Mouse (Mus musculus): ENCODE results near the gene Odaph. TPM values are rescaled to one million over a fixed set of nuclear protein-coding genes. Genes with fewer than 3 reads are reported as not detected.
"Not testable (repeated sequence)": the region's sequence is repeated elsewhere in the genome, so short reads cannot be mapped to it uniquely, and the experiment has no call there.

Gene Odaph
- not detected in 2 replicates for polyA plus RNA-seq (2014; fragmentation: Nextera tagmentation; extraction: Ambion mirVana)

- WGBS, result 67% methylated on average over 4 of the region's 4 CpGs
- H3K27ac ChIP-seq (ENCODE audit: low read depth, low read length), result no peak within 1 kb of the TSS
Measured at GRCm38 (mm10) chr5:91987236-91987635, at the start of gene Odaph. Gene Odaph, plus strand, starts transcription at chr5:91987475.

GRCm38 (mm10) chr5:91945609-91946008 is 41.7 kb upstream of the Odaph start:
- H3K4me2 ChIP-seq; DNase-seq (ENCODE audit: low spot score); H3K9me3 ChIP-seq (ENCODE audit: control insufficient read depth, low read length); H3K27me3 ChIP-seq (replicated peaks; ENCODE audit: control insufficient read depth, insufficient read depth, low read length); ATAC-seq (replicated peaks; ENCODE audit: low FRiP score); H3K27ac ChIP-seq (ENCODE audit: low read depth, low read length); H3K4me3 ChIP-seq (ENCODE audit: low read depth, low read length); H3K9ac ChIP-seq (ENCODE audit: low read depth, low read length); H3K4me1 ChIP-seq (replicated peaks; ENCODE audit: control insufficient read depth, insufficient read depth, low read length): not testable (repeated sequence)
- WGBS, result 89% methylated on average over 1 of the region's 1 CpGs
- H3K36me3 ChIP-seq (ENCODE audit: control insufficient read depth, insufficient read depth, low read length), result peaks cover 17% of the 10 kb centered on the region; the same call in 1 of the 2 replicates

More at GRCm38 (mm10) chr5:91987236-91987635, at the start of gene Odaph:
- H3K4me3 ChIP-seq (ENCODE audit: low read depth, low read length), result no peak within 1 kb of the TSS
- no peaks in the 10 kb centered on the region for H3K36me3 ChIP-seq (ENCODE audit: control insufficient read depth, insufficient read depth, low read length)
- H3K9ac ChIP-seq (ENCODE audit: low read depth, low read length), result no peak within 1 kb of the TSS
- H3K4me1 ChIP-seq (replicated peaks; ENCODE audit: control insufficient read depth, insufficient read depth, low read length), result no peaks in the 10 kb centered on the region
- DNase-seq (ENCODE audit: low spot score) (no peak), ATAC-seq (replicated peaks; ENCODE audit: low FRiP score) (no peak)
- no peaks in the 10 kb centered on the region for H3K27me3 ChIP-seq (replicated peaks; ENCODE audit: control insufficient read depth, insufficient read depth, low read length)
- no peaks in the 10 kb centered on the region for H3K9me3 ChIP-seq (ENCODE audit: control insufficient read depth, low read length)
- H3K4me2 ChIP-seq, result no peak within 1 kb of the TSS

GRCm38 (mm10) chr5:91947008-91947407 is 40.3 kb upstream of the Odaph start:
- ATAC-seq (replicated peaks; ENCODE audit: low FRiP score) (no peak), DNase-seq (ENCODE audit: low spot score) (no peak)
- H3K9me3 ChIP-seq (ENCODE audit: control insufficient read depth, low read length), result no peaks in the 10 kb centered on the region
- H3K27me3 ChIP-seq (replicated peaks; ENCODE audit: control insufficient read depth, insufficient read depth, low read length), result no peaks in the 10 kb centered on the region
- H3K27ac ChIP-seq (ENCODE audit: low read depth, low read length), result no peak overlapping the region
- H3K4me2 ChIP-seq, result no peak overlapping the region
- no peak overlapping the region for H3K9ac ChIP-seq (ENCODE audit: low read depth, low read length)
- no peak overlapping the region for H3K4me3 ChIP-seq (ENCODE audit: low read depth, low read length)
- no peaks in the 10 kb centered on the region for H3K4me1 ChIP-seq (replicated peaks; ENCODE audit: control insufficient read depth, insufficient read depth, low read length)
- WGBS, result 97% methylated on average over 4 of the region's 4 CpGs
- H3K36me3 ChIP-seq (ENCODE audit: control insufficient read depth, insufficient read depth, low read length), result peaks cover 20% of the 10 kb centered on the region; the same call in 1 of the 2 replicates

- H3K9ac ChIP-seq (ENCODE audit: low read depth, low read length), result no peak overlapping the region
- no peak overlapping the region for H3K4me3 ChIP-seq (ENCODE audit: low read depth, low read length)
- no peaks in the 10 kb centered on the region for H3K4me1 ChIP-seq (replicated peaks; ENCODE audit: control insufficient read depth, insufficient read depth, low read length)
- H3K36me3 ChIP-seq (ENCODE audit: control insufficient read depth, insufficient read depth, low read length), result peaks cover 25% of the 10 kb centered on the region; the same call in 1 of the 2 replicates
- no peak overlapping the region for H3K4me2 ChIP-seq
- H3K27ac ChIP-seq (ENCODE audit: low read depth, low read length), result no peak overlapping the region
- H3K9me3 ChIP-seq (ENCODE audit: control insufficient read depth, low read length), result no peaks in the 10 kb centered on the region
- no peak for DNase-seq (ENCODE audit: low spot score)
- no peaks in the 10 kb centered on the region for H3K27me3 ChIP-seq (replicated peaks; ENCODE audit: control insufficient read depth, insufficient read depth, low read length)
- ATAC-seq (replicated peaks; ENCODE audit: low FRiP score), result no peak
- WGBS, result 92% methylated on average over 7 of the region's 7 CpGs
Measured at GRCm38 (mm10) chr5:91949441-91949840, 37.8 kb upstream of the Odaph start.

- H3K27me3 ChIP-seq (replicated peaks; ENCODE audit: control insufficient read depth, insufficient read depth, low read length), result no peaks in the 10 kb centered on the region
- no peak overlapping the region for H3K9ac ChIP-seq (ENCODE audit: low read depth, low read length)
- ATAC-seq (replicated peaks; ENCODE audit: low FRiP score) (no peak), DNase-seq (ENCODE audit: low spot score) (no peak)
- no peaks in the 10 kb centered on the region for H3K9me3 ChIP-seq (ENCODE audit: control insufficient read depth, low read length)
- no peaks in the 10 kb centered on the region for H3K4me1 ChIP-seq (replicated peaks; ENCODE audit: control insufficient read depth, insufficient read depth, low read length)
- no peak overlapping the region for H3K4me3 ChIP-seq (ENCODE audit: low read depth, low read length)
- H3K4me2 ChIP-seq, result no peak overlapping the region
- H3K27ac ChIP-seq (ENCODE audit: low read depth, low read length), result no peak overlapping the region
- peaks cover 25% of the 10 kb centered on the region; the same call in 1 of the 2 replicates for H3K36me3 ChIP-seq (ENCODE audit: control insufficient read depth, insufficient read depth, low read length)
Measured at GRCm38 (mm10) chr5:91951404-91951803, 35.9 kb upstream of the Odaph start.

GRCm38 (mm10) chr5:91956991-91957760 is 30.1 kb upstream of the Odaph start:
- peaks cover 14% of the 10 kb centered on the region; the same call in 1 of the 2 replicates for H3K36me3 ChIP-seq (ENCODE audit: control insufficient read depth, insufficient read depth, low read length)
- 86% methylated on average over 3 of the region's 3 CpGs for WGBS

GRCm38 (mm10) chr5:91959096-91959495 is 28.2 kb upstream of the Odaph start:
- Histone ChIP-seq H3K4me2 (no peak overlapping the region), H3K9me3 (ENCODE audit: control insufficient read depth, low read length) (no peaks in the 10 kb centered on the region), H3K9ac (ENCODE audit: low read depth, low read length) (no peak overlapping the region), H3K27ac (ENCODE audit: low read depth, low read length) (no peak overlapping the region), H3K36me3 (ENCODE audit: control insufficient read depth, insufficient read depth, low read length) (peaks cover 9% of the 10 kb centered on the region; the same call in 1 of the 2 replicates), H3K4me1 (replicated peaks; ENCODE audit: control insufficient read depth, insufficient read depth, low read length) (peaks cover 22% of the 10 kb centered on the region), H3K27me3 (replicated peaks; ENCODE audit: control insufficient read depth, insufficient read depth, low read length) (no peaks in the 10 kb centered on the region), H3K4me3 (ENCODE audit: low read depth, low read length) (no peak overlapping the region)
- 54% methylated on average over 1 of the region's 1 CpGs for WGBS
- ATAC-seq (replicated peaks; ENCODE audit: low FRiP score) (no peak), DNase-seq (ENCODE audit: low spot score) (no peak)

More at GRCm38 (mm10) chr5:91956991-91957760, 30.1 kb upstream of the Odaph start:
- no peaks in the 10 kb centered on the region for H3K27me3 ChIP-seq (replicated peaks; ENCODE audit: control insufficient read depth, insufficient read depth, low read length)
- H3K27ac ChIP-seq (ENCODE audit: low read depth, low read length), result no peak overlapping the region
- peaks cover 18% of the 10 kb centered on the region for H3K4me1 ChIP-seq (replicated peaks; ENCODE audit: control insufficient read depth, insufficient read depth, low read length)
- H3K9ac ChIP-seq (ENCODE audit: low read depth, low read length), result no peak overlapping the region
- no peak overlapping the region for H3K4me2 ChIP-seq
- DNase-seq (ENCODE audit: low spot score), result no peak
- ATAC-seq (replicated peaks; ENCODE audit: low FRiP score), result no peak
- H3K9me3 ChIP-seq (ENCODE audit: control insufficient read depth, low read length), result no peaks in the 10 kb centered on the region
- H3K4me3 ChIP-seq (ENCODE audit: low read depth, low read length), result no peak overlapping the region

GRCm38 (mm10) chr5:91959986-91960385 is 27.3 kb upstream of the Odaph start:
- Histone ChIP-seq H3K36me3 (ENCODE audit: control insufficient read depth, insufficient read depth, low read length) (peaks cover 7% of the 10 kb centered on the region; the same call in 1 of the 2 replicates), H3K9ac (ENCODE audit: low read depth, low read length) (no peak overlapping the region), H3K27ac (ENCODE audit: low read depth, low read length) (no peak overlapping the region), H3K4me2 (peak overlapping the region; percentile 70; the same call in 1 of the 2 replicates), H3K4me1 (replicated peaks; ENCODE audit: control insufficient read depth, insufficient read depth, low read length) (peaks cover 22% of the 10 kb centered on the region), H3K9me3 (ENCODE audit: control insufficient read depth, low read length) (no peaks in the 10 kb centered on the region), H3K4me3 (ENCODE audit: low read depth, low read length) (peak overlapping the region; percentile 73; the same call in 1 of the 2 replicates), H3K27me3 (replicated peaks; ENCODE audit: control insufficient read depth, insufficient read depth, low read length) (no peaks in the 10 kb centered on the region)
- no peak for DNase-seq (ENCODE audit: low spot score)
- ATAC-seq (replicated peaks; ENCODE audit: low FRiP score), result no peak
- WGBS, result 93% methylated on average over 1 of the region's 1 CpGs
